8 mouse cellular contexts compared by ENCODE assay signal in genomic region chr11:3291311-3292061, GRCm38 (mm10). TPM values are rescaled to one million over a fixed set of nuclear protein-coding genes. Genes with fewer than 3 reads are reported as not detected.
DNase-seq lines count a peak whose midpoint lies in the region; ATAC-seq and TF ChIP-seq lines count a peak whose summit lies in the region.

No protein-coding gene starts in this region.

- peaks cover 31% of the 10 kb centered on the region for H3K4me1 ChIP-seq in forebrain, postnatal 0 days (ENCODE audit: insufficient read depth)
- peaks cover 20% of the 10 kb centered on the region for H3K4me1 ChIP-seq in kidney, postnatal 0 days (replicated peaks; ENCODE audit: insufficient read depth, low read length)
- peaks cover 46% of the 10 kb centered on the region for H3K4me1 ChIP-seq in midbrain, embryonic 14.5 days (ENCODE audit: control insufficient read depth, insufficient read depth, low read length)

- H3K4me2 ChIP-seq in forebrain, postnatal 0 days (ENCODE audit: low read depth), result peak overlapping the region; percentile 99
- peak overlapping the region; percentile 96 for H3K4me2 ChIP-seq in kidney, postnatal 0 days (ENCODE audit: low read length)
- H3K4me2 ChIP-seq in midbrain, embryonic 14.5 days (ENCODE audit: low read length), result peak overlapping the region; percentile 100

- H3K4me3 ChIP-seq in layer of hippocampus, adult 2 months, result peak overlapping the region; percentile 97
- H3K4me3 ChIP-seq in forebrain, postnatal 0 days (ENCODE audit: low read depth, low read length), result peak overlapping the region; percentile 50
- H3K4me3 ChIP-seq in kidney, postnatal 0 days (replicated peaks; ENCODE audit: low read depth, low read length), result peak overlapping the region; percentile 80
- peak overlapping the region; percentile 88 for H3K4me3 ChIP-seq in midbrain, embryonic 14.5 days (replicated peaks; ENCODE audit: low read depth, low read length)

- no peaks in the 10 kb centered on the region for H3K9me3 ChIP-seq in forebrain, postnatal 0 days (ENCODE audit: low read length)
- H3K9me3 ChIP-seq in kidney, postnatal 0 days (replicated peaks; ENCODE audit: low read length), result no peaks in the 10 kb centered on the region
- no peaks in the 10 kb centered on the region for H3K9me3 ChIP-seq in midbrain, embryonic 14.5 days (ENCODE audit: control insufficient read depth, low read length)

- ATAC-seq in forebrain, postnatal 0 days, result no peak
- no peak for ATAC-seq in kidney, postnatal 0 days (replicated peaks; ENCODE audit: low FRiP score, low read depth)
- no peak for ATAC-seq in midbrain, embryonic 14.5 days (ENCODE audit: low FRiP score, low TSS enrichment)

- intact Hi-C loops in gastrocnemius, postnatal 36 days (cut with DNase I), result no loop called here

- H3K27me3 ChIP-seq in forebrain, postnatal 0 days (ENCODE audit: insufficient read depth, low read length), result no peaks in the 10 kb centered on the region
- no peaks in the 10 kb centered on the region for H3K27me3 ChIP-seq in kidney, postnatal 0 days (ENCODE audit: insufficient read depth, low read length)
- no peaks in the 10 kb centered on the region for H3K27me3 ChIP-seq in midbrain, embryonic 14.5 days (ENCODE audit: control insufficient read depth, insufficient read depth, low read length)

- no peak for DNase-seq in layer of hippocampus, adult 2 months (ENCODE audit: low spot score in 2 of 2)
- DNase-seq in layer of hippocampus, adult 8-10 months (ENCODE audit: low spot score in 2 of 2), result no peak
- peak; percentile 35 for DNase-seq in ZHBTc4 (ENCODE audit: low read depth, low spot score)
- DNase-seq in forebrain, postnatal 0 days, result no peak
- DNase-seq in kidney, postnatal 0 days (ENCODE audit: low spot score), result no peak
- DNase-seq in midbrain, embryonic 14.5 days, result peak; percentile 52
- peak; percentile 62 to 63 for DNase-seq in thymus, postnatal 36 days
- no peak for DNase-seq in gastrocnemius, postnatal 36 days

- peak overlapping the region; percentile 100 for H3K27ac ChIP-seq in layer of hippocampus, adult 2 months
- H3K27ac ChIP-seq in forebrain, postnatal 0 days (ENCODE audit: low read depth, low read length), result peak overlapping the region; percentile 100
- H3K27ac ChIP-seq in kidney, postnatal 0 days, result peak overlapping the region; percentile 100
- peak overlapping the region; percentile 100 for H3K27ac ChIP-seq in midbrain, embryonic 14.5 days (replicated peaks; ENCODE audit: low read depth, low read length)

- peaks cover 23% of the 10 kb centered on the region for H3K36me3 ChIP-seq in forebrain, postnatal 0 days (ENCODE audit: insufficient read depth)
- peaks cover 32% of the 10 kb centered on the region for H3K36me3 ChIP-seq in kidney, postnatal 0 days (ENCODE audit: insufficient read depth, low read length)
- peaks cover 36% of the 10 kb centered on the region for H3K36me3 ChIP-seq in midbrain, embryonic 14.5 days (ENCODE audit: control insufficient read depth, insufficient read depth, low read length)

- 1% methylated on average over 26 of the region's 26 CpGs for WGBS in forebrain, postnatal 0 days
- WGBS in kidney, postnatal 0 days, result 1% methylated on average over 26 of the region's 26 CpGs
- WGBS in midbrain, embryonic 14.5 days, result under 1% methylated on average over 26 of the region's 26 CpGs

- no peak for TF ChIP-seq CTCF in layer of hippocampus, adult 2 months (conservative IDR thresholded peaks at IDR 0.05)
- TF ChIP-seq CTCF in forebrain, postnatal 0 days (IDR thresholded peaks at IDR 0.05; ENCODE audit: low read depth), result no peak
- no peak for TF ChIP-seq CTCF in kidney, postnatal 0 days (IDR thresholded peaks at IDR 0.05; ENCODE audit: low read depth)

- H3K9ac ChIP-seq in forebrain, postnatal 0 days, result peak overlapping the region; percentile 97
- peak overlapping the region; percentile 97 for H3K9ac ChIP-seq in kidney, postnatal 0 days (ENCODE audit: low read depth, low read length)
- peak overlapping the region; percentile 95 for H3K9ac ChIP-seq in midbrain, embryonic 14.5 days (replicated peaks; ENCODE audit: low read length)

RNA-seq across cellular contexts. Expression of gene Patz1, which starts 2.8 kb away (rescaled TPM):
- 10 to 100 TPM; 55.5 to 56.6 TPM for total RNA-seq in layer of hippocampus, adult 2 months (2021)
- 10 to 100 TPM; 53.5 to 58.4 (median 56.7) TPM for total RNA-seq in layer of hippocampus, adult 8-10 months (2022)
- total RNA-seq in forebrain, postnatal 0 days (2014; rRNA removed), result 58.2 and 70.7 TPM in 2 replicates
- 39.5 and 43.0 TPM in 2 replicates for polyA plus RNA-seq in forebrain, postnatal 0 days (2015; fragmentation: Nextera tagmentation; extraction: Ambion mirVana)
- 47.8 and 51.0 TPM in 2 replicates for polyA plus RNA-seq in kidney, postnatal 0 days (2015; fragmentation: Nextera tagmentation; extraction: Ambion mirVana)
- 61.9 and 78.7 TPM in 2 replicates for polyA plus RNA-seq in midbrain, embryonic 14.5 days (2014; fragmentation: Nextera tagmentation; extraction: Ambion mirVana)
- 10 to 100 TPM in 1 of 2 experiments, 1 to 10 TPM in 1; 8.3 to 19.4 TPM for total RNA-seq in gastrocnemius, postnatal 36 days (2021)

RNA-seq across cellular contexts. Expression of gene Drg1, which starts 25.3 kb away (rescaled TPM):
- 10 to 100 TPM; 91.7 to 98.9 TPM for total RNA-seq in layer of hippocampus, adult 2 months (2021)
- 100 to 1,000 TPM in 2 of 4 experiments, 10 to 100 TPM in 2; 89.3 to 113 (median 99.1) TPM for total RNA-seq in layer of hippocampus, adult 8-10 months (2022)
- total RNA-seq in forebrain, postnatal 0 days (2014; rRNA removed), result 115 and 147 TPM in 2 replicates
- polyA plus RNA-seq in forebrain, postnatal 0 days (2015; fragmentation: Nextera tagmentation; extraction: Ambion mirVana), result 201 and 218 TPM in 2 replicates
- polyA plus RNA-seq in kidney, postnatal 0 days (2015; fragmentation: Nextera tagmentation; extraction: Ambion mirVana), result 176 and 198 TPM in 2 replicates
- 214 and 242 TPM in 2 replicates for polyA plus RNA-seq in midbrain, embryonic 14.5 days (2014; fragmentation: Nextera tagmentation; extraction: Ambion mirVana)
- total RNA-seq in gastrocnemius, postnatal 36 days (2021), result 10 to 100 TPM; 36.4 to 45.4 TPM

RNA-seq across cellular contexts. Expression of gene Pik3ip1, which starts 38.7 kb away (rescaled TPM):
- total RNA-seq in layer of hippocampus, adult 2 months (2021), result 10 to 100 TPM; 35.9 to 41.5 TPM
- total RNA-seq in layer of hippocampus, adult 8-10 months (2022), result 10 to 100 TPM; 38.2 to 53.1 (median 46.4) TPM
- total RNA-seq in forebrain, postnatal 0 days (2014; rRNA removed), result 36.2 and 47.8 TPM in 2 replicates
- polyA plus RNA-seq in forebrain, postnatal 0 days (2015; fragmentation: Nextera tagmentation; extraction: Ambion mirVana), result 30.3 and 37.3 TPM in 2 replicates
- polyA plus RNA-seq in kidney, postnatal 0 days (2015; fragmentation: Nextera tagmentation; extraction: Ambion mirVana), result 14.8 and 15.0 TPM in 2 replicates
- 20.2 and 21.2 TPM in 2 replicates for polyA plus RNA-seq in midbrain, embryonic 14.5 days (2014; fragmentation: Nextera tagmentation; extraction: Ambion mirVana)
- 10 to 100 TPM; 21.2 to 25.0 TPM for total RNA-seq in gastrocnemius, postnatal 36 days (2021)

Comparison
In these comparisons a context has a peak if more than half of its experiments do, and no peak if none do; other contexts are left out.
1. DNase-seq: peak in ZHBTc4 (single experiment), midbrain, embryonic 14.5 days (single experiment) and thymus, postnatal 36 days (2 of 2); none in layer of hippocampus, adult 2 months (0 of 2), layer of hippocampus, adult 8-10 months (0 of 2), forebrain, postnatal 0 days (single experiment), kidney, postnatal 0 days (single experiment) and gastrocnemius, postnatal 36 days (0 of 2).
2. Peak in every context shown above with its lines, with median percentiles within 50 percentile points of each other: H3K27ac ChIP-seq, H3K4me3 ChIP-seq, H3K4me2 ChIP-seq and H3K9ac ChIP-seq.